Mouse (Mus musculus) ovary, adult 18-20 months (tissue): Measurements from ENCODE around the gene Cxcr6.
"Not testable (repeated sequence)": the region's sequence is repeated elsewhere in the genome, so short reads cannot be mapped to it uniquely, and the experiment has no call there.

Experiments used
- DNase-seq: peaks from one replicate; pipeline ENCODE4 v3.0.0; 2022; ENCODE audit warnings: low spot score, mixed read lengths

Gene Cxcr6

GRCm38 (mm10) chr9:123806267-123806666 is at the start of gene Cxcr6:
Cxcr6 (plus strand) TSS chr9:123806475.
- no peak for DNase-seq

GRCm38 (mm10) chr9:123756752-123757151 is 49.5 kb upstream of the Cxcr6 start:
- DNase-seq: no peak

GRCm38 (mm10) chr9:123757326-123757725 is 48.9 kb upstream of the Cxcr6 start:
- DNase-seq: no peak

GRCm38 (mm10) chr9:123758156-123758555 is 48.1 kb upstream of the Cxcr6 start:
- no peak for DNase-seq

GRCm38 (mm10) chr9:123758645-123759044 is 47.6 kb upstream of the Cxcr6 start:
- no peak for DNase-seq

GRCm38 (mm10) chr9:123760806-123761205 is 45.5 kb upstream of the Cxcr6 start:
- no peak for DNase-seq

- DNase-seq: no peak
These were observed 43.4 kb upstream of the Cxcr6 start for GRCm38 (mm10) chr9:123762886-123763285.

GRCm38 (mm10) chr9:123763771-123764170 is 42.5 kb upstream of the Cxcr6 start:
- DNase-seq: no peak

GRCm38 (mm10) chr9:123766996-123767395 is 39.3 kb upstream of the Cxcr6 start:
- no peak for DNase-seq

GRCm38 (mm10) chr9:123768443-123768842 is 37.8 kb upstream of the Cxcr6 start:
- no peak for DNase-seq

GRCm38 (mm10) chr9:123769532-123769931 is 36.7 kb upstream of the Cxcr6 start:
- DNase-seq: no peak

- DNase-seq: not testable (repeated sequence)
These were observed 33.0 kb upstream of the Cxcr6 start for GRCm38 (mm10) chr9:123773299-123773698.

- DNase-seq: no peak
These were observed 17.3 kb upstream of the Cxcr6 start for GRCm38 (mm10) chr9:123788855-123789529.

- DNase-seq: no peak
These were observed 10.1 kb upstream of the Cxcr6 start for GRCm38 (mm10) chr9:123796174-123796573.

- no peak for DNase-seq
These were observed 4.7 kb upstream of the Cxcr6 start for GRCm38 (mm10) chr9:123801527-123801926.

GRCm38 (mm10) chr9:123802421-123802820 is 3.9 kb upstream of the Cxcr6 start:
- no peak for DNase-seq

- no peak for DNase-seq
These were observed 3.4 kb upstream of the Cxcr6 start for GRCm38 (mm10) chr9:123802896-123803295.

- DNase-seq: no peak
These were observed 1.0 kb upstream of the Cxcr6 start for GRCm38 (mm10) chr9:123805241-123805640.

- DNase-seq: no peak
These were observed 2.3 kb downstream of the Cxcr6 start for GRCm38 (mm10) chr9:123808583-123808982.

GRCm38 (mm10) chr9:123811831-123812230 is 5.6 kb downstream of the Cxcr6 start:
- no peak for DNase-seq

- DNase-seq: no peak
These were observed 8.1 kb downstream of the Cxcr6 start for GRCm38 (mm10) chr9:123814326-123814725.

- no peak for DNase-seq
These were observed 8.5 kb downstream of the Cxcr6 start for GRCm38 (mm10) chr9:123814821-123815220.

GRCm38 (mm10) chr9:123815444-123815843 is 9.2 kb downstream of the Cxcr6 start:
- DNase-seq: no peak

- DNase-seq: no peak
These were observed 9.7 kb downstream of the Cxcr6 start for GRCm38 (mm10) chr9:123815996-123816395.
